Mouse (Mus musculus) kidney, adult 8-10 months (tissue): ENCODE data around the gene Casp6.

Experiments used
- DNase-seq, 2 experiments: peaks; one replicate each; pipeline ENCODE4 v3.0.0; 2022

Casp6 gene

GRCm38 (mm10) chr3:129925861-129926260, 24.6 kb downstream of the Casp6 start:
- no peak for DNase-seq

DNA sequence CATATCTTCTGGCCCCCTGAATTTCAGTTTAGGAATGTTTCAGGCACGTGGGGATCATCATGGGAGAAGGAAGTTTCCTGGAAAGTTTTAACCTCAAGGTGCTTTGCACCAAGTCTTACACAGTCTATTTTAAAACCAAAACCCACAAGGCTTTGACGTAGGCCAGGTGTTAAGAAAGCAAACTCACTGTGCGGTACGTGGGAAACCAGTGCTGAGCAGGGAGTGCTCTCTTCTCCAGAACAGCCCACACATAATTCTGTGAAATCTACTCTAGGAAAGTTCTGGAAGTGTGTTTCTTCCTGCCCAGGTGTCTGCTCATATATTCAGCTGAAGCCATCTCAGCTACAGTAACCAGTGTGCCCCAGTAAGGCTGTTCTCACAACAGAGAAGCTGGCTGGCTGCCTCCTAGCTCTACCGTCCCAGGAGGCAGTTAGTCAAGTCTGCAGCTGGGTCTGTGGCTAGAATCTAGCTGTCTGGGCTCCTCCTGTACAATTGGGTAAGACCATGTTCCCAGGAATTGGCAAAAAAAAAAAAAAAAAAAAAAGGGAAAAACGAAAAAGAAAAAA, 29.1 kb downstream of the Casp6 start:
- DNase-seq = no peak

DNA sequence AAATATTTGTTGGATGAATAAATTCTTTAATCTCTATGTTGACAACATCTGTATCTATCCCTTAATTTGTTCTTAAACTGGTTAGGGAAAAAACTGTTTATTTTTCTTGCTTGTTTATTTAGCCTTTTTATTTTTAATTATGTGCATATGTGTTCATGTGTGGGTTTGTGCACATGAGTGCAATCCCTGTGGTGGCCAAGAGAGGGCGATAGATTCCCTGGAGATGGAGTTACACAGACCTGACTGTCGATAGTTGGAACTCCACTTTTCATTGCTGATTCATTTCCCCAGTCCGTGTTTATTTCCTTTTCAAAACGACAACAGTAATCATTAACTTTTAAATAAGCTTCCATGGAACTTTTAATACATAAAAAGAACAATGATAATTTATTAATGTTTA, 31.2 kb downstream of the Casp6 start:
- peak in 1 of 2 experiments; percentile 15 for DNase-seq

GRCm38 (mm10) chr3:129936561-129936960, 35.3 kb downstream of the Casp6 start:
- DNase-seq = no peak

DNA sequence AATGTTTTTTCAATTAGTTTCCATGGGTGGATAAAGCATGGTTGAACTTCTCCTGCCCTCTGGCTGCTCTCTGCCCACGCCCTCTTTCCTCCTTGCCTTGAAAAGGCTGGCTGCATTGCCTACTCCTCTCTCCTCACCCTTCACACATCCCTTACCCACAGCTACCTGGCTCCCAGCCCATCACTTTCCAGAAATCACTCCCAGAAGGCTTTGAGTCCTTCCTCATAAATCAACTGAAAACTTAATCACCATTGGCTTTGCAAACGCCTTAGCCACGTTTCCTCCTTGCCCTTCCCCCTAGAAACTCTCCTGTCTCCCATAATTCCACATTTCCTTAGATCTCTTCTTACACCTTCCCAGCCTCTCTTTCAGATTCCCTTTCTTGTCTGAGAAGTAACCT, 36.6 kb downstream of the Casp6 start:
- DNase-seq = no peak

DNA sequence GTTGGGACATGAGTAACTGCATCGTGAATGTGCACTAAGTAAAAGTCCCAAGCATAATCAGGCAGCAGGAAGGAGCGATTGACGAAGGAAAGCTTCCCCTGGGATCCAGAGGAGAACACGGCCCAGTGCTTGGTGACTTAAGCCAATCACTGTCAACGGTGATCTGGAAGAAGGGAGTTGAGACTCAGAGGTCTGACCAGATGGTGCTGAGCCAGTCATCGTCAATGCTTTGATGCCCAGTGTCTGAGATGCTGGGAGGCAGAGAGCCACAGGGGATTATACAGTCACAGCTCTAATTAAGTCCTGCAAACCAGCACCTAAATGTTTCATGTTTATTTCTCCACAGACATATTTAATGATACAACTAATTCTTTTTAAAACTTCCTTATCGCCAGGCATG, 37.8 kb downstream of the Casp6 start:
- no peak for DNase-seq

DNA sequence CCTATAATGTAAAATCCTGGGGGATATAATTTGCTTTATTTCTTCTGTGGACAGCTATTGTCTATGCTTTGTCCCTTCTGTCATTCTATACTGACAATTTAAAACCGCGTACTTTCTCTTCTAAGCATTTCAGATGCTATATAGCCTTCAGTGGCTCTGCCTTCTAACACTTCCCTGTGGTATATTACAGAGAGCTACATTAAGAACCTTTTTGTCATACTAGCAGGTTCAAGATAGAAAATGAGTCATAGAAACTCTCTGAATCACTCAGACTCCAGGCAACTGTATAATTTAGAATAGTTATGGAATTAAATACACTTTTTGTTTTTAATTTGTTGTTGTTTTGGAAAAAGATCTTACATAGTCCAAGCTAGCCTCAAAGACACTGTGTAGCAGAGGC, 39.6 kb downstream of the Casp6 start:
- DNase-seq = no peak

DNA sequence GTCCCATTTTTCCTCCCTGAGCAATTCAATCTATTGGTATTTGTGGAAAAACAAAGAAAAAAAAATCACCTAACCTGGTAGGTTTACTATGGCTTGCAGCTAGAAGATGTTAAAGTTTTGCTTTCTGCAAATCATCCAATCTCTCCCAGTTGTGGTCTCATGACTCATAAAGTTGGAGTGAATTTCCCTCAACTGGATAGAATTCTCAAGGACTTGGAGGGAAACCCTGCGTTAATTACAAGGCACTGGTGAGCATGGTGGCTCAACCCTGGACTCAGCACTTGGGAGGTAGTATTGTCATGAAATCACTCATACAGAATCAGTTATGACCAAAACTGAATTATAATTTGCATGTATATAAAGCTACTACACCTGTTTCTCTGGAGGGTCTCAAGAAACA, 40.1 kb downstream of the Casp6 start:
- DNase-seq = no peak

GRCm38 (mm10) chr3:129943813-129944212, 42.6 kb downstream of the Casp6 start:
- DNase-seq = no peak

DNA sequence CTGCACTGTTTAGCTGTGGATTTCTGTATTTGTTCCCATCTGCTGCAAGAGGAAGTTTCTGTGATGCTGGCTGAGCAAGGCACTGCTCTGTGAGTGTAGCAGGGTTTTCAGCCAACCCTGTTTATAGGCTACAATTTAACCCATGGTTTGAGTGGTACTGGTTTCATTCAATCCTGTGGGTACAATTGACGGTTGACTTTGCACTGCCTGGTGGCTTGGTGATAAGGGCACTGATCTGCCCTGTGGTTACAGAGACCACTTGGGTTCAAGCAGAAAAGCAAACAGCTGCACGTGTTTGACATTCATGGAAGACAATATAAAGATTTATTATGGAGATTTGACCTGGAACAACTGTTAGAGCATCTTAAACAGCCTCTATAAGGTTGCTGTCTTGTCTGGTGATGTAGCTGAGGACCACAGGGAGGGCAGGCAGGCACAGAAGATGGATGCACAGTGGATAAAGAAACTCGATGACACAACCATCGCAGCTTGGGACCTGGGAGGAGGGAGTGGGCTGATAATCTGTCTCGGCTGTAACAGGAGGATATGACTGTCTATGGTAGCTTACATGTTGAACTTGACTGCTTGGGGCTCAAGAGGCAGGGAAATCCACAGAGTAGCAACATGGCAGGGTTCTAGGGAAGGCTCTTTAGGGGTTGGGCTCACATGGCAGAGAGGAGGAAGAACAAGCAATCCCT, 45.1 kb downstream of the Casp6 start:
- no peak for DNase-seq

DNA sequence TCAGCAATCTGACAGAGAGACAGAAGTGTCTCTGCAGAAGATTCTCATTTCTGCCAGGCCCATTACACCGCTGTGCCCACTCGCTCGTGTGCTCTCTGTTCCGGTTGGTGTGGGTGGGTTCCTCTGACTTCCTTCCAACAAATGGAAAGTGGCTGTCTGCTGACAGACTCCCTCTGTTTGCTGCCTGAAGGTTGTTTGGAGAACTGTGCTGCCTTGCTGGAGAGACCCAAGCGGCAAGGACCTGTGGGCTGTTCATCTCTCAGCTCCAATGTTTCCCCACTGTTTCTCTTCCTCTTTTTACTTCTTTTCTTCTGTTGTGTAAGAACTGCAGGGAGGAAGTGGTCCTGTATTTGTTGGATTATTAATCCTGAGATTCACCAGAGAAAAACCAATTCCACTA, 47.1 kb downstream of the Casp6 start:
- no peak for DNase-seq

DNA sequence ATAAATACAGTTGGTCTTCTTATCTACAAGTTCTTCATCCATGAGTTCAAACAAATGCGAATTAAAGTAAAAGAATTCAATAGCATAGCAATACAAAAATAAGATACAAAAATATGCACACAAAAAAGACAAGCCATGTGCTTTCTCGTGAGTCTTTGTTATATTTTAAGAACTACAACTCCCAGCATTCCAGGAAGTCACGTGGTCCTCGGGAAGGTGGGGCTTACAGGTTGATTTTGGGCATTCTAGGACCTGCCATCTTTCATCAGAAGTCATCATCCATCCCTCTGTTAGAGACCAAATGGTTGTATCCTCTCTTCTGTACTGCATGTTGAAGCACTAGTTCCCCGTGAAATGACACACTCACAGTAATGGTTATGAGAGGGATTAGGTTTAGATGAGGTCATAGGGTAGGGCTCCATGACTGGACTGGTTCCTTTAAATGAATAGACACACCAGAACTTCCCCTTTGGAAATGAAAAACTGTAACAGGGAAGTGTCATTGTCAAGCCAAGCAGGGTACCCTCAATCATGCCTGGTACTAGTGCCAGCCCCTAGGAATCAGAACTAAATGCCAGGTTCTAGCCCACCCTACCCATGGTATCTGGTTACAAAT, 48.0 kb downstream of the Casp6 start:
- DNase-seq = no peak

- no peak for DNase-seq
Measured at GRCm38 (mm10) chr3:129953296-129953695, 52.1 kb downstream of the Casp6 start.

GRCm38 (mm10) chr3:129962533-129962932, 61.3 kb downstream of the Casp6 start:
- no peak for DNase-seq
